Mouse (Mus musculus) brain, embryonic 14.5 days (tissue): ENCODE measurements around the gene Rhbdf2.

Experiments used
- CTCF ChIP-seq: fragments of 200-500 bp; IDR thresholded peaks from 2 replicates; pipeline ENCODE4 v1.5.1; 2012; ENCODE audit warnings: inconsistent platforms, mild to moderate bottlenecking, moderate library complexity, borderline replicate concordance; ENCODE audit not compliant: insufficient read depth, insufficient read length; ENCODE audit errors: extremely low read depth
- POLR2A ChIP-seq: fragments of 200-500 bp; IDR thresholded peaks from 2 replicates; pipeline ENCODE4 v1.6.1; 2012; ENCODE audit warnings: mild to moderate bottlenecking, inconsistent platforms, borderline replicate concordance; ENCODE audit not compliant: poor library complexity, insufficient read depth, insufficient read length, severe bottlenecking; ENCODE audit errors: extremely low read depth

GRCm38 (mm10) chr11:116626299-116627071, at the start of gene Rhbdf2:
- no peak for TF ChIP-seq CTCF
- no peak for TF ChIP-seq POLR2A
